Mouse (Mus musculus): ENCODE measurements at regions not wholly inside any gene's neighbourhood (a gene's known extent, or its start where the extent isn't known, plus 50 kb on each side); places are given as distances from the start of the nearest gene placed in this dataset.

DNA sequence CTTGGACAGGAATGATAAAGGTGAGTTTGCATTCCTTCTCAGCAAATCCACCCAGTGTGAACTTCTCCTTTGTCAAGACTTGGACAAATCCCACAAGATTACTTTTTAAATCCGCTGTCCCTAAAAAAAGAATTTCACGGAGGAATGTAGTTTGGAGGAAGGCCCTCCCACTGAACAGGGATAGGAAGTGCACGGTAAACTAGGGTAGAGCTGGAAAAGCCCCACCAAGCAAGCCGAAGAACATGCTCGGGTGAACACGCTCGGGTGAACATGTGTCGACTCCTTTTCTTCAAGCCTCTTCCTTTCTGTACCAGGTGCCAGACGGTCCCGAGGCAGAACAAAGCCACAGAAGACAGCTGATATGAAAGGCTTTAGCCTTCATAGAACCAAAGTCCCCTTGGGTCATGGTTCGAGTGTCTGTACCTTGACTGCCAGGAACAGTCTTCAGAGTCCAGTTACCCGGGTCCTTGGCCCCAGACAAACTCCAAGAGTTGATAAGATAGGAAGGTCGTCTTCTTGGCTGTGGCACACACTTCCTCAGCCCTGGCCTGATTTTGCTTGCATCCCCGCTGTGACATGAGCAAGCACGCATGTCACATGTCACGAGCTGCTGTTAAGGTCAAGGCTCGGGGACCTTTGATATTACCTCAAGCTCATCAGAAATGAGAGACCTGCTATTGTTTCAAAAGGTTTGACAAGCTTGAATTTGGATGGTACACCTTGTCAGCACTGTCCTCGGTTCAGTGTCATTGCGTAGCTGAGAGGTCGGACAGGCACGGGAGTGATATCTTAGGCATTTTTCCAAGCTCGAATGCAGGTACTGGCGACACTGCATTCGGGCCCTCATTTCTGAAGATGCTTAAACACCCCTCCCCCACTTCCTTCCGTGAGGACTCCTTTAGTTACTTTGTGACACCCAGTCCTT lies 51.5 kb upstream of the Ryk start:
- DNase-seq (ENCODE audit: extremely low spot score), result peak; percentile 15

DNA sequence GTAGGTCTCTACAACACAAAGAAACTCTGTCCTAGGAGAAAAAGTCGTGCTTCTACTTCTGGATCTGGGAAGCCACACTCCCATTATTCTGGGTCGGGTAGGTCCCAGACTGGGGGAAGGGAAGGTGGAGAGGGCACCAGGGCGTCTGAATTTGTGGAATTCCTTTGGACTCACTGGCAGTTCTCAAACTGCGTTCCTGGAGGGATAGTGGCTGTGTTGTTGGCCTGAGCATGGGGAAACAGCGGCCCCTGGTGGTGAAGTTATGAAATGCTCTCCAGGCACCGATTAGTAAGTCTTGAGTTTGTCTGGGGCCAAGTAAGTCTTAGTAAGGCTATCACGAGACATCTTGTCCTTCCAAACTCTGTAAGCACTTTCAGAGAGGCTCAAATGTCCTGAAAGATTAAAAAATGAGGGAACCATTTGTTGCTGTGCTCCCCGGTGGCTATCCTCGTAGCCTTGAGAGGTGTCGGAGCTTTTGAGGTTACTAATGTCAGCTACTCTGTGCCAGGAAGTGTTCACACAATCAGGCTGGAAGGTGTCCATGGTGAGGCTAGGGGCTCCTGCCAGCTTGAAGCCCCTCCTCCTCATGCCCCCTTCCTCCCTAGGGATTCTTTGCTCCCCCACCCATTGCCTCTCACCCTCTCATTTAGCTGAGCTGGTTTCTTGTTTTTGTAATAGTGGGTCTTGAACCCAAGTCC lies 50.2 kb upstream of the Ryk start:
- peak; percentile 94 for DNase-seq (ENCODE audit: extremely low spot score)
